In the genomic region with DNA sequence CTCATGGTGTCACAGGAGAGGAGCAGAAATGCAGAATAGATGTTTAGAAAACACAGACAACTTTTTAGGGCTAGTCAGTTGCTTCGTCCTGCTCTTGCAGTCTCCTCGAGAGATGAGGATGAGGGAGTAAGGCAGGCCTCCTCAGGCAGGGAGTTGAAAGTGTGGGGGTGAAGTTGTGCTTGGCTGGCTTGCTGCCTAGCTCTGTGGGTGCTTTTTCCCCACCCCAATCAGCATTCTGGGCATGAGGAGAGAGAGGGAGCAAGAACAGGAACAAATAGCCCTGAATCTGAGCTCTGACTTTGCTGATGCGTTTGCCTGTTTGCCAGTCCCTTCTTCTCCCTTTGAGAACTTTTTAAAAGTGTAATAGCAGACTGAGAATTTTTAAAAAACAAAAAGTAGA, we compare ENCODE assay signal across 9 mouse cellular contexts. TPM values are rescaled to one million over a fixed set of nuclear protein-coding genes. Genes with fewer than 3 reads are reported as not detected.
DNase-seq lines count a peak whose midpoint lies in the region.
"Had no signal": no experiment of that assay in that cellular context is flagged by ENCODE, and none has a peak within 500 bp of the region (broad histone marks: within the 10 kb centered on the region; RNA-seq: fewer than 3 reads in every experiment).

No protein-coding gene starts in this region.

- H3K4me1 ChIP-seq in midbrain, embryonic 10.5 days, result peaks cover 26% of the 10 kb centered on the region
- peaks cover 4% of the 10 kb centered on the region; the same call in 1 of the 2 replicates for H3K4me1 ChIP-seq in limb, embryonic 10.5 days

- DNase-seq in kidney, adult 9 months, result peak; percentile 30
- DNase-seq in kidney, postnatal 14 days, result no peak
- peak; percentile 24 for DNase-seq in cerebellum, adult 8-10 months
- DNase-seq in heart, postnatal 10 days, result peak; percentile 30 to 32
- peak; percentile 40 to 63 for DNase-seq in left cerebral cortex, postnatal 14 days (ENCODE audit: low spot score in 2 of 2)
- no peak for DNase-seq in retina, postnatal 1 day
- no peak for DNase-seq in midbrain, embryonic 10.5 days (ENCODE audit: low spot score)
- DNase-seq in limb, embryonic 10.5 days (ENCODE audit: low spot score), result no peak

- H3K27ac ChIP-seq in midbrain, embryonic 10.5 days (replicated peaks), result no peak overlapping the region
- H3K27ac ChIP-seq in limb, embryonic 10.5 days, result no peak overlapping the region
- H3K27ac ChIP-seq: stomach, embryonic 15.5 days had no signal

- H3K27me3 ChIP-seq in midbrain, embryonic 10.5 days (ENCODE audit: low read depth, poor library complexity, severe bottlenecking), result no peaks in the 10 kb centered on the region
- H3K27me3 ChIP-seq in limb, embryonic 10.5 days (ENCODE audit: low read depth, poor library complexity, severe bottlenecking), result no peaks in the 10 kb centered on the region
- H3K27me3 ChIP-seq: stomach, embryonic 15.5 days had no signal

- no peaks in the 10 kb centered on the region for H3K9me3 ChIP-seq in midbrain, embryonic 10.5 days (replicated peaks)
- H3K9me3 ChIP-seq in limb, embryonic 10.5 days (replicated peaks), result no peaks in the 10 kb centered on the region
- H3K9me3 ChIP-seq: stomach, embryonic 15.5 days had no signal

- WGBS in midbrain, embryonic 10.5 days, result 94% methylated on average over 3 of the region's 3 CpGs
- 81% methylated on average over 3 of the region's 3 CpGs for WGBS in limb, embryonic 10.5 days

- no peak overlapping the region for H3K4me3 ChIP-seq in midbrain, embryonic 10.5 days
- no peak overlapping the region for H3K4me3 ChIP-seq in limb, embryonic 10.5 days
- H3K4me3 ChIP-seq: stomach, embryonic 15.5 days had no signal

- no peaks in the 10 kb centered on the region for H3K36me3 ChIP-seq in midbrain, embryonic 10.5 days
- H3K36me3 ChIP-seq in limb, embryonic 10.5 days, result no peaks in the 10 kb centered on the region
- H3K36me3 ChIP-seq: stomach, embryonic 15.5 days had no signal

- intact Hi-C loops in heart, postnatal 10 days (cut with DNase I), result no loop called here
- intact Hi-C loops in left cerebral cortex, postnatal 14 days (cut with DNase I), result no loop called here

RNA-seq across cellular contexts. Expression of gene Reps1, which starts 14.5 kb away (rescaled TPM):
- total RNA-seq in heart, postnatal 10 days (2021), result 10 to 100 TPM; 40.2 to 41.6 TPM
- 10 to 100 TPM; 54.2 to 56.4 TPM for total RNA-seq in left cerebral cortex, postnatal 14 days (2021)
- polyA plus RNA-seq in midbrain, embryonic 10.5 days (2016; fragmentation: Nextera tagmentation; extraction: Ambion mirVana), result 11.8 and 15.1 TPM in 2 replicates
- polyA plus RNA-seq in limb, embryonic 10.5 days (2016; fragmentation: Nextera tagmentation; extraction: Ambion mirVana), result 17.8 and 18.3 TPM in 2 replicates

RNA-seq across cellular contexts. Expression of gene Abracl, which starts 47.1 kb away (rescaled TPM):
- total RNA-seq in heart, postnatal 10 days (2021), result 10 to 100 TPM; 87.8 to 96.2 TPM
- 10 to 100 TPM; 13.9 to 17.7 TPM for total RNA-seq in left cerebral cortex, postnatal 14 days (2021)
- polyA plus RNA-seq in midbrain, embryonic 10.5 days (2016; fragmentation: Nextera tagmentation; extraction: Ambion mirVana), result 152 and 161 TPM in 2 replicates
- 158 and 163 TPM in 2 replicates for polyA plus RNA-seq in limb, embryonic 10.5 days (2016; fragmentation: Nextera tagmentation; extraction: Ambion mirVana)

Comparison
In these comparisons a context has a peak if more than half of its experiments do, and no peak if none do; other contexts are left out.
1. DNase-seq: peak in kidney, adult 9 months (single experiment), cerebellum, adult 8-10 months (single experiment), heart, postnatal 10 days (2 of 2) and left cerebral cortex, postnatal 14 days (2 of 2); none in kidney, postnatal 14 days (single experiment), retina, postnatal 1 day (single experiment), midbrain, embryonic 10.5 days (single experiment) and limb, embryonic 10.5 days (single experiment).
2. RNA of gene Abracl, which starts 47.1 kb away (total RNA-seq): 87.8 to 96.2 TPM in heart, postnatal 10 days; 13.9 to 17.7 TPM in left cerebral cortex, postnatal 14 days; every median in the first group is over 4 times any median in the second.